Mouse (Mus musculus): ENCODE results near the gene Inka2. TPM values are rescaled to one million over a fixed set of nuclear protein-coding genes. Genes with fewer than 3 reads are reported as not detected.
A peak's percentile ranks its signal among the peaks of the same experiment; 100 is the strongest.

The Inka2 gene
- polyA plus RNA-seq, 1 experiment from 2014 or later: 1.1 TPM

DNA sequence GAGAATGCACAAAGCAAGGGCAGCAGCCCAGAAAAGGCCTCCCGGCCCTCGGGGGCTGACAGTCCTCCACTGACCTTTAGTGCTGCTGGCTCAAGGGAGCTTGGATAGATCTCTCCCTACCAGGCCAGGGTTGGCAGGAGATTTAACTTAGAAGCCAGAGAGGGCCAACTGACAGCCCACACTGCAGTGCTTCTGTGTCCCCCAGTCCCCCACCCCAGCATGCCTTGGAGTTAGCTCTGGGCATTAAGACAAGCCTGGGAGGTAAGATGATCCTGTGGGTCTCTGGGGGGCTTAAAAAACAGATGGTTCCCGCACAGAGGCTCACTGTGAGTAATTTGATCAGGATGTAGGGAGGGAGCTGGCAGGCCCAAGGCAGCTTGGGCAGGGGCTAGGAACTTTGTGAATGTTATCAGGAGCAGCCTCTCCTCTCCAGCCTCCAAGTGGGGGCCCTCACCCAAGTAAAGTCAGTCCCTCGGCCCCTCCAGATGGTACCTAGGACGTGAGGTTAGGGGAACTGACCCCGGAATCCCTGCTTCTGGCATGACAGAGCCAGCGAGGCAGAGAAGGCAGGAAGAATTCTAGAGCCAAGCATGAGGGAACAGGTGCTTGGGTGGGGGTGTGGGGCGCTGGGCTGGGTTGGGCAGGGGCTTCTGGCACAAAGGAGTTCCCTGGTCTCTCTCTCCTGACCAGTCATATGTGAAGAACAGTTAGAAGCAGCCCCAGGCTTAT lies 9.9 kb downstream of the Inka2 start:
- peaks cover 3% of the 10 kb centered on the region; the same call in 1 of the 2 replicates for H3K4me1 ChIP-seq (ENCODE audit: control insufficient read depth, insufficient read depth, low read length)
- no peaks in the 10 kb centered on the region for H3K9me3 ChIP-seq (ENCODE audit: control insufficient read depth, low read depth, low read length)
- ATAC-seq (ENCODE audit: insufficient number of reproducible peaks, insufficient read depth, low FRiP score, low read depth): peak; percentile 25; the same call in 1 of the 2 replicates
- no peak overlapping the region for H3K9ac ChIP-seq (replicated peaks; ENCODE audit: low read depth, low read length)
- H3K27me3 ChIP-seq (ENCODE audit: control insufficient read depth, insufficient read depth, low read length): no peaks in the 10 kb centered on the region
- H3K36me3 ChIP-seq (ENCODE audit: control insufficient read depth, insufficient read depth, low read length): no peaks in the 10 kb centered on the region
- H3K4me3 ChIP-seq (ENCODE audit: low read depth, low read length): no peak overlapping the region
- 18% methylated on average over 8 of the region's 8 CpGs for WGBS
- no peak overlapping the region; the same call in 1 of the 2 replicates for H3K27ac ChIP-seq (ENCODE audit: low read length)
- no peak overlapping the region for H3K4me2 ChIP-seq (replicated peaks; ENCODE audit: low read depth, low read length)

DNA sequence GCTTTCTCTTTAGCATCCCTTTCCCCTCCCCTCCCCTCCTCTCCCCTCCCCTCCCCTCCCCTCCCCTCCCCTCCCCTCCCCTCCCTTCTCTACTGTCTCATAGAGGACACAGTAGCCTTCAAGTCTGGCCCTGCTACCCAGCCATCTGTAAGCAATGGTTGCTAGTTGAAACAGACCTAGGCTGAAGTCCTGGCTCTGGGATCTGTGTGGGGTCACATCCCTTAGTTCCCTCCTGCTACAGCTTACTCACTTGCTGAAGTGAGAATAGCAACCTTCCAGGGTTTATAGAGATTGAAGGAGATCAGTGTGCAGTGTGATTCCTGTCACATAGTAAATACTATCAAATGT lies 10.4 kb downstream of the Inka2 start:
- no peak for ATAC-seq (ENCODE audit: insufficient number of reproducible peaks, insufficient read depth, low FRiP score, low read depth)
- no peaks in the 10 kb centered on the region for H3K9me3 ChIP-seq (ENCODE audit: control insufficient read depth, low read depth, low read length)

DNA sequence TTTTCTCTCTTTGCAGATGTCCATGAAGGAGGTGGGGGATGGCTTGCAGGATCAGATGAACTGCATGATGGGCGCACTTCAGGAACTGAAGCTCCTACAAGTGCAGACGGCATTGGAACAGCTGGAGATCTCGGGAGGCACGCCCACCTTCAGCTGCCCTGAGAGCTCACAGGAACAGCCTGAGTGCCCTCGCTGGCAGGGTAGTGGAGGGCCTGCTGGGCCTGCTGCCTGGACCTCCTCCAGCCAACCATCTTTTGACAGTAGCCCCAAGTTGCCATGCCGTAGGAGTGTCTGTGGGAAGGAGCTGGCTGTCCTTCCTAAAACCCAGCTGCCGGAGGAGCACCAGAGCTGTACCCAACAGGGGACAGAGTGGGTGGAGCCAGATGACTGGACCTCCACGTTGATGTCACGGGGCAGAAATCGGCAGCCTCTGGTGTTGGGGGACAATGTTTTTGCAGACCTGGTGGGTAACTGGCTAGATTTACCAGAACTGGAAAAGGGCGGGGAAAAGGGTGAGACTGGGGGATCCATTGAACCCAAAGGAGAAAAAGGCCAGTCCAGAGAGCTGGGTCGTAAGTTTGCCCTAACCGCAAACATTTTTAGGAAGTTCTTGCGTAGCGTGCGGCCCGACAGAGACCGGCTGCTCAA lies 12.1 kb downstream of the Inka2 start:
- H3K4me2 ChIP-seq (replicated peaks; ENCODE audit: low read depth, low read length): no peak overlapping the region
- no peak overlapping the region for H3K27ac ChIP-seq (ENCODE audit: low read length)
- no peaks in the 10 kb centered on the region for H3K36me3 ChIP-seq (ENCODE audit: control insufficient read depth, insufficient read depth, low read length)
- ATAC-seq (ENCODE audit: insufficient number of reproducible peaks, insufficient read depth, low FRiP score, low read depth): no peak
- H3K27me3 ChIP-seq (ENCODE audit: control insufficient read depth, insufficient read depth, low read length): no peaks in the 10 kb centered on the region
- 62% methylated on average over 18 of the region's 18 CpGs for WGBS
- H3K4me1 ChIP-seq (ENCODE audit: control insufficient read depth, insufficient read depth, low read length): peaks cover 3% of the 10 kb centered on the region; the same call in 1 of the 2 replicates
- no peaks in the 10 kb centered on the region for H3K9me3 ChIP-seq (ENCODE audit: control insufficient read depth, low read depth, low read length)
- H3K9ac ChIP-seq (replicated peaks; ENCODE audit: low read depth, low read length): no peak overlapping the region
- H3K4me3 ChIP-seq (ENCODE audit: low read depth, low read length): no peak overlapping the region

More for the DNA sequence above, 10.4 kb downstream of the Inka2 start:
- Histone ChIP-seq H3K27ac (ENCODE audit: low read length) (no peak overlapping the region), H3K27me3 (ENCODE audit: control insufficient read depth, insufficient read depth, low read length) (no peaks in the 10 kb centered on the region), H3K4me3 (ENCODE audit: low read depth, low read length) (no peak overlapping the region), H3K4me2 (replicated peaks; ENCODE audit: low read depth, low read length) (no peak overlapping the region), H3K9ac (replicated peaks; ENCODE audit: low read depth, low read length) (no peak overlapping the region), H3K36me3 (ENCODE audit: control insufficient read depth, insufficient read depth, low read length) (no peaks in the 10 kb centered on the region), H3K4me1 (ENCODE audit: control insufficient read depth, insufficient read depth, low read length) (peaks cover 3% of the 10 kb centered on the region; the same call in 1 of the 2 replicates)

DNA sequence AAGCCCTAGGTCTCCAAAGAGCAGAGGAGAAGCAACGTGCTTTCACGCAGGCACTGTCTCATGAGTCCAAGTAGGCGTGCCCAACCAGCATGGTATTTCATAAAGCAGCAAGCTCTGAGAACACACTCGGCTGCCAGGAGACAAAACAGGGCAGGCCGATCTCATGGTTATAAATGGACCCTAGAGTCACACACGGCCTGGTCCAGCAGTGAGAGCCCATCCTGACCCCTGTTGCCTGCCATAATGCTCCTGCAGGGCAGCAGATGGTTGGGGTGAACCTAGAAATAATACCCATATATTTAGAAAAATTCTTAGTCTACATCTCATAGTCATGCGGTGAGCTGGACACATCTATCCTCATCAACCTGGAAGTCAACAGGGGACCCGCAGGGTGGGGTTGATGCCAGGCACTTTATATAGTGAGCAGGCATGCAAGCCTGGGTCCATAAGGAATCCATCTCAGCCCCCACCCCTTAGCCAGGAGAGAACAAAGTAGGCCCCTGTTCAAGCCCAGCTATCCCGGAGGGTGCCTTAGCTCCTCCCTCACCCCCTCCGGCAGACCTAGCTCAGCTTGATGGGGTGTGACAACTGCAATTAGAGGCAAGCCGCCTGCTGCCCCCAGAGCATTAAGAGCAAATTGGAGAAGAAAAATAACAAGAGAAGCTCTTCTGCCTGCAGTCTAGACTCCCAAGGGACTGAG lies 13.6 kb downstream of the Inka2 start:
- Histone ChIP-seq H3K9ac (replicated peaks; ENCODE audit: low read depth, low read length) (no peak overlapping the region), H3K4me1 (ENCODE audit: control insufficient read depth, insufficient read depth, low read length) (peaks cover 3% of the 10 kb centered on the region; the same call in 1 of the 2 replicates), H3K36me3 (ENCODE audit: control insufficient read depth, insufficient read depth, low read length) (no peaks in the 10 kb centered on the region), H3K4me3 (ENCODE audit: low read depth, low read length) (no peak overlapping the region), H3K9me3 (ENCODE audit: control insufficient read depth, low read depth, low read length) (no peaks in the 10 kb centered on the region), H3K27me3 (ENCODE audit: control insufficient read depth, insufficient read depth, low read length) (no peaks in the 10 kb centered on the region), H3K4me2 (replicated peaks; ENCODE audit: low read depth, low read length) (no peak overlapping the region), H3K27ac (ENCODE audit: low read length) (no peak overlapping the region)
- 63% methylated on average over 11 of the region's 11 CpGs for WGBS
- no peak for ATAC-seq (ENCODE audit: insufficient number of reproducible peaks, insufficient read depth, low FRiP score, low read depth)

DNA sequence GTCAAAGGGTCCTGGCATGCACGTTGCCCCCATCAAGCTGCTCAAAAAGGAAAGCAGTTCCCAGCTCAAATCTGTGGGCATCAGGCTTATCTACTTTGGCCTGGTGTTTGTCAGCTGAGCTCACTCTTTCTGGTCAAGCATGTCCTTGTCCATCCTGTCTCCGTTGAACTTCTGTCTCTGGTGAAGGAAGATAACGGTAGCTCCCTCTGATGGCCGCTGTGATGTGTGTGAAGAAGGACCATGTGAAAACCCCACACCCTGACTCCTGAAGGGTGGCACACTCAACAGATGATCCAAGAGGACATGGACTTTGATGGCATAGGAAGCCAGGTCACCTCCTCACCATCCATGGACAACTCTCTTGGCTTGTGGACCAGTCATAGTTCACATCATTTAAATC lies 14.3 kb downstream of the Inka2 start:
- Histone ChIP-seq H3K9ac (replicated peaks; ENCODE audit: low read depth, low read length) (no peak overlapping the region), H3K9me3 (ENCODE audit: control insufficient read depth, low read depth, low read length) (no peaks in the 10 kb centered on the region), H3K4me2 (replicated peaks; ENCODE audit: low read depth, low read length) (no peak overlapping the region), H3K27ac (ENCODE audit: low read length) (no peak overlapping the region), H3K27me3 (ENCODE audit: control insufficient read depth, insufficient read depth, low read length) (no peaks in the 10 kb centered on the region), H3K4me3 (ENCODE audit: low read depth, low read length) (no peak overlapping the region), H3K36me3 (ENCODE audit: control insufficient read depth, insufficient read depth, low read length) (no peaks in the 10 kb centered on the region), H3K4me1 (ENCODE audit: control insufficient read depth, insufficient read depth, low read length) (peaks cover 3% of the 10 kb centered on the region; the same call in 1 of the 2 replicates)
- 36% methylated on average over 4 of the region's 4 CpGs for WGBS
- no peak for ATAC-seq (ENCODE audit: insufficient number of reproducible peaks, insufficient read depth, low FRiP score, low read depth)

DNA sequence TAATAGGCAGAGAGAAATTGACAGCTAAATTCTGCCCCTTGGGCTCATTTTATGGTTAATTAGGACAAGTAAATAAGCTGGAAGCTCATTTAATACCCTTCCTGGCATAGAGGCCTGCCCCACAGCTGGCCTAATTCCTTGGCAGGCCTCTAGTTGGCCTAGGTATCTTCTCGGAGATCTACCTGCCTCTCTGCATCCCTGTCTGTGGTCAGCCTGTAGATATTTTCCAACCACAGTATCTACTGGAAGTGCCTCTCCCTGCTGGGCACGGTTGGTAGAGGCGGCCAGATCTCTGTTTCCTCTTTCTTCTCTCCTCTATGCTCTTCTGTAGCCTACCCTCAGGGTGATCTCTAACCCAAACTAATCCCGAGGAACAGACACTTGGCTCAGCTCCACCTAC lies 15.6 kb downstream of the Inka2 start:
- Histone ChIP-seq H3K9ac (replicated peaks; ENCODE audit: low read depth, low read length) (no peak overlapping the region), H3K4me1 (ENCODE audit: control insufficient read depth, insufficient read depth, low read length) (no peaks in the 10 kb centered on the region), H3K4me2 (replicated peaks; ENCODE audit: low read depth, low read length) (no peak overlapping the region), H3K9me3 (ENCODE audit: control insufficient read depth, low read depth, low read length) (no peaks in the 10 kb centered on the region), H3K27me3 (ENCODE audit: control insufficient read depth, insufficient read depth, low read length) (no peaks in the 10 kb centered on the region), H3K36me3 (ENCODE audit: control insufficient read depth, insufficient read depth, low read length) (0 out of 2 replicates have a peak, but pooled peaks cover 3% of the 10 kb centered on the region), H3K27ac (ENCODE audit: low read length) (no peak overlapping the region), H3K4me3 (ENCODE audit: low read depth, low read length) (no peak overlapping the region)
- no peak for ATAC-seq (ENCODE audit: insufficient number of reproducible peaks, insufficient read depth, low FRiP score, low read depth)
- 74% methylated on average over 4 of the region's 4 CpGs for WGBS

DNA sequence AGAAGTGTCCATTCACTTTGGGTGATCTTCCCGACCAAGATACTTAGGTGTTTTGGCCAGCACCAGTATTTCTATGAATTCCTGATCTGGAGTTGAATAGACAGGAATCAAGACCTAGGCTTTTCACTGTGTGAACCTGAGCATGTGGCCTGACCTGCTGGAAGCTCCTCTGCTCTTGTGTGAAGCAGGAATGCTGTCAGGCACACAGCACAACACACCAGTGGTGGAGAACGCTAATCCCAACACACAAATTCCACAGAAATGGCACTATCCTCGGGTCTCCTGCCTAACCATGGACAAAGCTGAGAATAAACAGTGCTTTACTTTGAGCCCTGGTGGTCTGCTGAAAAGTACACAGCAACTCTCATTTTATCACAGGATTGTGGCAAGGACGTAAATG lies 16.1 kb downstream of the Inka2 start:
- 61% methylated on average over 4 of the region's 4 CpGs for WGBS
- Histone ChIP-seq H3K27ac (ENCODE audit: low read length) (no peak overlapping the region), H3K9ac (replicated peaks; ENCODE audit: low read depth, low read length) (no peak overlapping the region), H3K4me1 (ENCODE audit: control insufficient read depth, insufficient read depth, low read length) (no peaks in the 10 kb centered on the region), H3K27me3 (ENCODE audit: control insufficient read depth, insufficient read depth, low read length) (no peaks in the 10 kb centered on the region), H3K4me2 (replicated peaks; ENCODE audit: low read depth, low read length) (no peak overlapping the region), H3K4me3 (ENCODE audit: low read depth, low read length) (no peak overlapping the region), H3K9me3 (ENCODE audit: control insufficient read depth, low read depth, low read length) (no peaks in the 10 kb centered on the region), H3K36me3 (ENCODE audit: control insufficient read depth, insufficient read depth, low read length) (0 out of 2 replicates have a peak, but pooled peaks cover 3% of the 10 kb centered on the region)
- ATAC-seq (ENCODE audit: insufficient number of reproducible peaks, insufficient read depth, low FRiP score, low read depth): no peak

DNA sequence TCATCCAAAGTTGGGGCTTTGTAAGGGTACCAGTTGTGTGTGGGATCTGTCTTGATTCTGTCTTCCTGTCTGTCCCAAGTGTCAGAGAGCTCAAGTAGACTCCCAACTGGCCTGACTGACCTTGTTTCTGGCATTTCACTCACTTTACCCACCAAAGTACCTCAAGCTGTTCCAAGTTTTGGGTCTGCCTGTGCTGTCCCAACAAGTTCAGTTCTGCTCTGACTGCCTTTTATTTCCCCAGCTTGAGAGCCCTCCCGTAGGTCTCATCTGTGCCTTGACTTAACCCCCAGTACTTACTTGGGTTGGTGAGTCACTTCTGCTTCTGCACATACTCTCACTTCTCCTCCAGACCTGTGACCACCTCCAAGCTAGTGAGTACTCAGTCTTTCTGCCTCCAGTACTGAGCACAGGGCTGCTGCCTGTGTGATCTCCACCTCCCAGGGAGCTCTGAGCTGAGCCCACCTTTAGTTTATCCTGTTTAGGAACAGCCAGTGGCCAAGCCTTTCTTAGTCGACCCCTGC lies 17.3 kb downstream of the Inka2 start:
- Histone ChIP-seq H3K4me2 (replicated peaks; ENCODE audit: low read depth, low read length) (no peak overlapping the region), H3K36me3 (ENCODE audit: control insufficient read depth, insufficient read depth, low read length) (0 out of 2 replicates have a peak, but pooled peaks cover 3% of the 10 kb centered on the region), H3K9ac (replicated peaks; ENCODE audit: low read depth, low read length) (no peak overlapping the region), H3K9me3 (ENCODE audit: control insufficient read depth, low read depth, low read length) (no peaks in the 10 kb centered on the region), H3K4me3 (ENCODE audit: low read depth, low read length) (no peak overlapping the region), H3K27ac (ENCODE audit: low read length) (no peak overlapping the region), H3K4me1 (ENCODE audit: control insufficient read depth, insufficient read depth, low read length) (no peaks in the 10 kb centered on the region), H3K27me3 (ENCODE audit: control insufficient read depth, insufficient read depth, low read length) (no peaks in the 10 kb centered on the region)
- WGBS: 76% methylated on average over 2 of the region's 2 CpGs
- ATAC-seq (ENCODE audit: insufficient number of reproducible peaks, insufficient read depth, low FRiP score, low read depth): no peak
